Mouse (Mus musculus) effector memory CD4-positive, alpha-beta T cell, adult 5 months (primary cell): Measurements from ENCODE around the gene Apol9b. TPM values are rescaled to one million over a fixed set of nuclear protein-coding genes. Genes with fewer than 3 reads are reported as not detected.

Source experiments
- polyA plus RNA-seq: library from polyadenylated mRNA; unstranded; fragments of 100-300 nt; shearing (Covaris generic); gene quantifications from one replicate; pipeline ENCODE4 v1.2.1, GENCODE M21; 2017

Apol9b gene
- polyA plus RNA-seq, result not detected

DNA sequence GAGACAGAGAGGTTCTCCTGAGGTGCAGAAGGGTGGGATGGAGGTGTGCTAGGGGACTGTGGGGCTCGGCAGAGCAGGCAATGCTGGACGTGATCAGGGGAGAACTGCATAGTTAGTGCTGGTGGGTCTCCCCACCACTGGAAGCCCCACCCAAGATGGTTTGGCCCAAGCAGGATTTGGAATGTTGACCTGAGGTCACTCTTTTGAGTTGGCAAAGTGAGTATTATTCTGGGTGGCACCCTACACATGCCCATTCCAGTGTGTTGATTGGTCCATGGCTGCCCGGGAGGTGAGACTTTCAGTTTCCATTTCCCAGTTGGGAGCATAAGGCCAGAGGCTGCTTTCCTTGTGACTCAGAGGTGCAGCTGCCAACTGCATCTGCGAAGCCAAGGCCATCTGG, at the start of gene Apol9b:
TSS of gene Apol9b (plus strand) at position 301 of the 400 bp plus-strand sequence.

DNA sequence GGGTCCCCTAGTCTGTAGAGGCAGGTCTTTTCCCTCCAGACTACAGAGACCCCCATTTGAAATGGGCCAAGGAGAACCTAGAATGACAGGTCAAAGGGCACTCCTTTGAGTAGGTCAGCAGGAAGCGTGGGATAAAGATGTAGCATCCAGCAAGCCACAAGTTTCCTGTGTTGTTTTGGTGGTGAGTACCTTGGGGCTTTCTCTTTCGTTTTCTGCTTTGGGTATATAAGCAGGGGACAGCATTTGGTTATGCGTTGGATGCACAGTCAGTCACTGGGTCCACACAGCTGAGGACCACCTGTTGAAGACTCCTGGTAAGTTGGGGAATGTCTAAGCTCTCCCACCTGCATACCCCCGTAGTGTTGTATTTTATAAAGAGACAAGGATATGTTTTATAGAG, 30.2 kb upstream of the Apol9b start, which contains the start of gene Apol7e:
TSS of gene Apol7e (plus strand) at position 202 of the 400 bp plus-strand sequence.

DNA sequence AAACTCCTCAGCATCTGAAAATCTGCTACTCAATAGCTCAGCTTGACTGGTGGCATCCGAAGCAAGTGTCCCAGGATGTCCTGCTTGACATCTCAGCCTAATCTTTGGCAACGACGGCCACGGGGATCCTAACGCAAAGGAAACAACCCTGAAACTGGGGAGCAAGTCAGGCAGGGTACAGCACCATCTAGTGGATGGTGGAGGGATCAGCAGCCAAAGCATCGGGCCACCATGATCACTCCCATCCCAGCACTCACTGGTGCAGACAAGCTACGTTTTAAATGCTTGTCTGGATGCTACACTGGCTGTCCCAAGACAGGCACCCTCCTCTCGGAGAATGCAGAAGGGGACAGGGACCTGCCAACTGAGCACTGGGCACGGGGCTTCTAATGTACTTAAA, 28.0 kb downstream of the Apol9b start, which contains the start of gene Apol8:
TSS of gene Apol8 (minus strand) at position 156 of the 400 bp plus-strand sequence.

Other genes with a start within 250 kb of the Apol9b start
- gene Apol11a, start 220.8 kb upstream of the Apol9b start, polyA plus RNA-seq, result not detected
- gene Apol7c, start 195.7 kb upstream of the Apol9b start, polyA plus RNA-seq, result not detected
- not detected for gene 1700025B11Rik, start 167.1 kb upstream of the Apol9b start, polyA plus RNA-seq
- 0.89 TPM for gene Apol10b, start 132.9 kb upstream of the Apol9b start, polyA plus RNA-seq
- gene Gm36245, start 129.8 kb upstream of the Apol9b start, polyA plus RNA-seq, result not detected
- 0.22 TPM for gene Apol11b, start 85.8 kb upstream of the Apol9b start, polyA plus RNA-seq
- gene Apol7e, start 30.2 kb upstream of the Apol9b start, polyA plus RNA-seq, result 91.3 TPM
- gene Apol8, start 28.0 kb downstream of the Apol9b start, polyA plus RNA-seq, result not detected
- 294 TPM for gene Myh9, start 113.1 kb downstream of the Apol9b start, polyA plus RNA-seq
- gene Txn2, start 200.0 kb downstream of the Apol9b start, polyA plus RNA-seq, result 133 TPM
- gene Foxred2, start 227.7 kb downstream of the Apol9b start, polyA plus RNA-seq, result 3.0 TPM
- 153 TPM for gene Eif3d, start 241.8 kb downstream of the Apol9b start, polyA plus RNA-seq